10 mouse cellular contexts compared by ENCODE assay signal in genomic region chr2:148082283-148082682, GRCm38 (mm10). TPM values are rescaled to one million over a fixed set of nuclear protein-coding genes. Genes with fewer than 3 reads are reported as not detected.
A peak's percentile ranks its signal among the peaks of the same experiment; 100 is the strongest.
DNase-seq lines count a peak whose midpoint lies in the region; ATAC-seq and TF ChIP-seq lines count a peak whose summit lies in the region.
"Had no signal": no experiment of that assay in that cellular context is flagged by ENCODE, and none has a peak within 500 bp of the region (broad histone marks: within the 10 kb centered on the region; RNA-seq: fewer than 3 reads in every experiment).

No protein-coding gene starts in this region.

- no peak for TF ChIP-seq EP300 in liver, postnatal 0 days (IDR thresholded peaks at IDR 0.05; ENCODE audit: low read depth)

- no peak overlapping the region for H3K9ac ChIP-seq in liver, postnatal 0 days (replicated peaks)
- H3K9ac ChIP-seq: embryonic facial prominence, embryonic 15.5 days; neural tube, embryonic 12.5 days had no signal

- H3K27me3 ChIP-seq in kidney, adult 2 months (replicated peaks; ENCODE audit: control insufficient read depth, insufficient read depth, low read length), result no peaks in the 10 kb centered on the region
- peaks cover 4% of the 10 kb centered on the region; the same call in 1 of the 2 replicates for H3K27me3 ChIP-seq in embryonic facial prominence, embryonic 10.5 days (replicated peaks; ENCODE audit: low read depth, poor library complexity, severe bottlenecking)
- H3K27me3 ChIP-seq in liver, postnatal 0 days (ENCODE audit: insufficient read depth, low read length), result no peaks in the 10 kb centered on the region
- H3K27me3 ChIP-seq: embryonic facial prominence, embryonic 15.5 days; neural tube, embryonic 12.5 days had no signal

- no peak overlapping the region for H3K4me2 ChIP-seq in liver, postnatal 0 days (ENCODE audit: low read depth, low read length)
- H3K4me2 ChIP-seq: embryonic facial prominence, embryonic 15.5 days; neural tube, embryonic 12.5 days had no signal

- peak; percentile 87 for TF ChIP-seq CTCF in kidney, adult 2 months (conservative IDR thresholded peaks at IDR 0.05; ENCODE audit: insufficient read depth, insufficient read length, low read depth, low read length)
- peak; percentile 82 for TF ChIP-seq CTCF in liver, postnatal 0 days (IDR thresholded peaks at IDR 0.05; ENCODE audit: low read depth)

- H3K9me3 ChIP-seq in embryonic facial prominence, embryonic 10.5 days, result no peaks in the 10 kb centered on the region
- no peaks in the 10 kb centered on the region for H3K9me3 ChIP-seq in liver, postnatal 0 days (ENCODE audit: low read length)
- H3K9me3 ChIP-seq: embryonic facial prominence, embryonic 15.5 days; neural tube, embryonic 12.5 days had no signal

- no peak overlapping the region for H3K4me3 ChIP-seq in kidney, adult 2 months (ENCODE audit: insufficient read depth, low read depth, low read length)
- H3K4me3 ChIP-seq in embryonic facial prominence, embryonic 10.5 days, result no peak overlapping the region
- H3K4me3 ChIP-seq in liver, postnatal 0 days (ENCODE audit: low read depth, low read length), result no peak overlapping the region
- H3K4me3 ChIP-seq: embryonic facial prominence, embryonic 15.5 days; neural tube, embryonic 12.5 days had no signal

- no peak for ATAC-seq in liver, postnatal 0 days

- H3K27ac ChIP-seq in kidney, adult 2 months (ENCODE audit: insufficient read depth, low read depth, low read length), result no peak overlapping the region
- H3K27ac ChIP-seq in embryonic facial prominence, embryonic 10.5 days (replicated peaks), result no peak overlapping the region
- no peak overlapping the region for H3K27ac ChIP-seq in liver, postnatal 0 days (ENCODE audit: low read depth)
- H3K27ac ChIP-seq: embryonic facial prominence, embryonic 15.5 days; neural tube, embryonic 12.5 days had no signal

- 12% methylated on average over 8 of the region's 8 CpGs for WGBS in kidney, adult 2 months
- WGBS in embryonic facial prominence, embryonic 10.5 days, result 23% methylated on average over 8 of the region's 8 CpGs
- WGBS in liver, postnatal 0 days (ENCODE audit: insufficient replicate concordance), result 9% methylated on average over 8 of the region's 8 CpGs

- DNase-seq in kidney, adult 2 months, result peak; percentile 28
- no peak for DNase-seq in kidney, adult 11 months
- peak; percentile 36 to 41 for DNase-seq in adrenal gland, adult 18-20 months (ENCODE audit: low spot score in 2 of 2)
- DNase-seq in embryonic facial prominence, embryonic 10.5 days (ENCODE audit: low spot score), result peak; percentile 73
- DNase-seq in kidney, adult 8-10 months, result peak; percentile 4 to 31
- DNase-seq in liver, postnatal 0 days, result peak; percentile 71
- peak; percentile 24 for DNase-seq in retina, postnatal 7 days (ENCODE audit: low read depth, low spot score)
- DNase-seq in spleen, postnatal 36 days (ENCODE audit: low spot score in 2 of 2), result no peak

- no peak for TF ChIP-seq POLR2A in kidney, adult 2 months (IDR thresholded peaks at IDR 0.05; ENCODE audit: low read depth, low read length)

- no peaks in the 10 kb centered on the region for H3K36me3 ChIP-seq in kidney, adult 2 months (ENCODE audit: control insufficient read depth, insufficient read depth, low read length)
- H3K36me3 ChIP-seq in embryonic facial prominence, embryonic 10.5 days (replicated peaks), result no peaks in the 10 kb centered on the region
- no peaks in the 10 kb centered on the region for H3K36me3 ChIP-seq in liver, postnatal 0 days (replicated peaks; ENCODE audit: insufficient read depth, low read length)
- H3K36me3 ChIP-seq: embryonic facial prominence, embryonic 15.5 days; neural tube, embryonic 12.5 days had no signal

- no peaks in the 10 kb centered on the region for H3K4me1 ChIP-seq in kidney, adult 2 months (ENCODE audit: control insufficient read depth, insufficient read depth, low read length)
- H3K4me1 ChIP-seq in embryonic facial prominence, embryonic 10.5 days, result no peaks in the 10 kb centered on the region
- no peaks in the 10 kb centered on the region for H3K4me1 ChIP-seq in liver, postnatal 0 days (ENCODE audit: insufficient read depth)
- H3K4me1 ChIP-seq: embryonic facial prominence, embryonic 15.5 days; neural tube, embryonic 12.5 days had no signal

RNA-seq across cellular contexts. Expression of gene Foxa2, which starts 35.5 kb away (rescaled TPM):
- polyA plus RNA-seq in kidney, adult 2 months (2012; rRNA removed), result 0.07 TPM in 1 of 2 replicates, not detected in the other
- total RNA-seq in adrenal gland, adult 18-20 months (2021), result not detected
- polyA plus RNA-seq in embryonic facial prominence, embryonic 10.5 days (2016; fragmentation: Nextera tagmentation; extraction: Ambion mirVana), result 1.8 and 2.4 TPM in 2 replicates
- 10.1 and 12.6 TPM in 2 replicates for polyA plus RNA-seq in liver, postnatal 0 days (2015; fragmentation: Nextera tagmentation; extraction: Ambion mirVana)

Comparison
In these comparisons a context has a peak if more than half of its experiments do, and no peak if none do; other contexts are left out.
1. DNase-seq: peak in kidney, adult 2 months (single experiment), adrenal gland, adult 18-20 months (2 of 2), embryonic facial prominence, embryonic 10.5 days (single experiment), kidney, adult 8-10 months (2 of 2), liver, postnatal 0 days (single experiment) and retina, postnatal 7 days (single experiment); none in kidney, adult 11 months (single experiment) and spleen, postnatal 36 days (0 of 2).